Mouse (Mus musculus) macrophage (primary cell): ENCODE data around the gene Cacna1h. TPM values are rescaled to one million over a fixed set of nuclear protein-coding genes. Genes with fewer than 3 reads are reported as not detected.

Experiments used
- H3K27ac ChIP-seq: fragments of 350-480 bp; formaldehyde crosslinking; 2 replicates; pipeline ENCODE4 v1.9.0; 2021
- H3K36me3 ChIP-seq: fragments of 350-480 bp; formaldehyde crosslinking; 2 replicates; pipeline ENCODE4 v1.9.0; 2021; ENCODE audit errors: inconsistent target
- H3K4me3 ChIP-seq: fragments of 350-480 bp; formaldehyde crosslinking; 2 replicates; pipeline ENCODE4 v1.9.0; 2021; ENCODE audit errors: inconsistent target
- H3K79me2 ChIP-seq: fragments of 350-480 bp; formaldehyde crosslinking; 2 replicates; pipeline ENCODE4 v1.9.0; 2021; ENCODE audit errors: inconsistent target
- WGBS: methylation state at CpG from one replicate; pipeline ENCODE4 v1.1.7; 2026; ENCODE audit warnings: inconsistent platforms; ENCODE audit not compliant: missing documents; 5-methylcytosine and 5-hydroxymethylcytosine counted together
- polyA plus RNA-seq: library from polyadenylated mRNA; stranded (reverse); fragments of 250-400 nt; gene quantifications from 3 replicates; pipeline ENCODE4 v1.2.4, GENCODE M21; 2018; ENCODE audit warnings: inconsistent platforms

The Cacna1h gene
- polyA plus RNA-seq, 1 experiment from 2014 or later, result not detected

- 67% methylated on average over 2 of the region's 2 CpGs for WGBS
Observed at GRCm38 (mm10) chr17:25361291-25361690, 72.3 kb downstream of the Cacna1h start.

GRCm38 (mm10) chr17:25345462-25345861 is 88.1 kb downstream of the Cacna1h start, which contains the start of gene Tpsab1:
Tpsab1 (minus strand) TSS chr17:25345562.
- 85% methylated on average over 4 of the region's 4 CpGs for WGBS

More at GRCm38 (mm10) chr17:25361291-25361690, 72.3 kb downstream of the Cacna1h start:
- H3K79me2 ChIP-seq, result no peaks in the 10 kb centered on the region
- H3K27ac ChIP-seq, result no peak overlapping the region
- no peak overlapping the region for H3K4me3 ChIP-seq
- H3K36me3 ChIP-seq, result no peaks in the 10 kb centered on the region

GRCm38 (mm10) chr17:25341490-25341889 is 92.1 kb downstream of the Cacna1h start:
- no peaks in the 10 kb centered on the region for H3K36me3 ChIP-seq
- WGBS, result 85% methylated on average over 3 of the region's 3 CpGs

More at GRCm38 (mm10) chr17:25345462-25345861, 88.1 kb downstream of the Cacna1h start, which contains the start of gene Tpsab1:
- Histone ChIP-seq H3K4me3 (no peak within 1 kb of the TSS), H3K79me2 (no peaks in the 10 kb centered on the region), H3K27ac (no peak within 1 kb of the TSS), H3K36me3 (no peaks in the 10 kb centered on the region)

GRCm38 (mm10) chr17:25340003-25340402 is 93.6 kb downstream of the Cacna1h start:
- no peaks in the 10 kb centered on the region for H3K36me3 ChIP-seq
- no peak overlapping the region for H3K4me3 ChIP-seq
- 94% methylated on average over 6 of the region's 6 CpGs for WGBS
- no peak overlapping the region for H3K27ac ChIP-seq
- no peaks in the 10 kb centered on the region for H3K79me2 ChIP-seq

More at GRCm38 (mm10) chr17:25341490-25341889, 92.1 kb downstream of the Cacna1h start:
- Histone ChIP-seq H3K79me2 (no peaks in the 10 kb centered on the region), H3K4me3 (no peak overlapping the region), H3K27ac (no peak overlapping the region)

GRCm38 (mm10) chr17:25338218-25338617 is 95.4 kb downstream of the Cacna1h start:
- 89% methylated on average over 4 of the region's 4 CpGs for WGBS
- H3K27ac ChIP-seq, result no peak overlapping the region
- no peak overlapping the region for H3K4me3 ChIP-seq
- H3K36me3 ChIP-seq, result no peaks in the 10 kb centered on the region
- no peaks in the 10 kb centered on the region for H3K79me2 ChIP-seq

- Histone ChIP-seq H3K36me3 (no peaks in the 10 kb centered on the region), H3K79me2 (no peaks in the 10 kb centered on the region), H3K4me3 (no peak overlapping the region), H3K27ac (no peak overlapping the region)
- 5% methylated on average over 8 of the region's 8 CpGs for WGBS
Observed at GRCm38 (mm10) chr17:25333943-25334342, 99.6 kb downstream of the Cacna1h start.

GRCm38 (mm10) chr17:25332321-25332720 is 101.3 kb downstream of the Cacna1h start:
- WGBS, result 11% methylated on average over 9 of the region's 9 CpGs
- Histone ChIP-seq H3K79me2 (no peaks in the 10 kb centered on the region), H3K27ac (no peak overlapping the region), H3K36me3 (no peaks in the 10 kb centered on the region), H3K4me3 (no peak overlapping the region)

Other genes with a start within 250 kb of the Cacna1h start
- 3.5 to 10.5 TPM (median 6.5 TPM) in 3 replicates for gene BC003965, start 249.2 kb downstream of the Cacna1h start, polyA plus RNA-seq
- gene Unkl, start 245.4 kb downstream of the Cacna1h start, polyA plus RNA-seq, result 2.4 to 4.9 TPM (median 3.0 TPM) in 3 replicates
- 31.8 to 33.6 TPM (median 33.3 TPM) in 3 replicates for gene Gnptg, start 193.7 kb downstream of the Cacna1h start, polyA plus RNA-seq
- gene Tsr3, start 193.6 kb downstream of the Cacna1h start, polyA plus RNA-seq, result 9.3 to 15.0 TPM (median 12.1 TPM) in 3 replicates
- not detected in 3 replicates for gene Baiap3, start 177.4 kb downstream of the Cacna1h start, polyA plus RNA-seq
- gene Ube2i, start 159.2 kb downstream of the Cacna1h start, polyA plus RNA-seq, result 267 to 362 TPM (median 356 TPM) in 3 replicates
- 0.36 to 0.90 TPM in 2 of 3 replicates, not detected in the other for gene Prss34, start 135.4 kb downstream of the Cacna1h start, polyA plus RNA-seq
- not detected in 3 replicates for gene Prss28, start 125.1 kb downstream of the Cacna1h start, polyA plus RNA-seq
- not detected in 3 replicates for gene Prss29, start 115.1 kb downstream of the Cacna1h start, polyA plus RNA-seq
- not detected in 3 replicates for gene Tpsab1, start 88.2 kb downstream of the Cacna1h start, polyA plus RNA-seq
- gene Tpsb2, start 67.5 kb downstream of the Cacna1h start, polyA plus RNA-seq, result not detected in 3 replicates
- gene Tpsg1, start 64.5 kb downstream of the Cacna1h start, polyA plus RNA-seq, result not detected in 3 replicates
- not detected in 3 replicates for gene Tekt4, start 20.8 kb upstream of the Cacna1h start, polyA plus RNA-seq
- not detected in 3 replicates for gene Sstr5, start 63.5 kb upstream of the Cacna1h start, polyA plus RNA-seq
- gene Sox8, start 136.9 kb upstream of the Cacna1h start, polyA plus RNA-seq, result not detected in 3 replicates
- gene Lmf1, start 145.3 kb upstream of the Cacna1h start, polyA plus RNA-seq, result 13.4 to 17.2 TPM (median 16.4 TPM) in 3 replicates